Mouse (Mus musculus) kidney, embryonic 16.5 days (tissue): Measurements from ENCODE around the gene Slco2a1. TPM values are rescaled to one million over a fixed set of nuclear protein-coding genes. Genes with fewer than 3 reads are reported as not detected.

Experiments
- ATAC-seq: fragments of 200-750 bp; cut with Nextera tagmentation; 2 replicates; pipeline ENCODE4 v1.8.0; 2017; ENCODE audit warnings: moderate TSS enrichment; ENCODE audit not compliant: low FRiP score, low TSS enrichment
- H3K27ac ChIP-seq: fragments of 300-500 bp; sonication (generic); 2 replicates; pipeline ENCODE4 v1.5.1; 2014; ENCODE audit warnings: low read length
- H3K27me3 ChIP-seq: fragments of 300-500 bp; sonication (generic); 2 replicates; pipeline ENCODE4 v1.6.1; 2014; ENCODE audit warnings: low read length, control low read depth, mixed read lengths; ENCODE audit not compliant: insufficient read depth
- H3K36me3 ChIP-seq: fragments of 300-500 bp; sonication (generic); 2 replicates; pipeline ENCODE4 v1.6.1; 2014; ENCODE audit warnings: low read length, control low read depth, mixed read lengths; ENCODE audit not compliant: insufficient read depth
- H3K4me1 ChIP-seq: fragments of 300-500 bp; sonication (generic); 2 replicates; pipeline ENCODE4 v1.6.1; 2014; ENCODE audit warnings: low read length, control low read depth, mixed read lengths; ENCODE audit not compliant: insufficient read depth
- H3K4me2 ChIP-seq: fragments of 300-500 bp; sonication (generic); replicated peaks from 2 replicates; pipeline ENCODE4 v1.6.1; 2014; ENCODE audit warnings: low read depth, low read length
- H3K4me3 ChIP-seq: fragments of 300-500 bp; sonication (generic); 2 replicates; pipeline ENCODE4 v1.5.1; 2014; ENCODE audit warnings: mild to moderate bottlenecking, low read length
- H3K9ac ChIP-seq: fragments of 300-500 bp; sonication (generic); replicated peaks from 2 replicates; pipeline ENCODE4 v1.6.1; 2014; ENCODE audit warnings: low read length
- H3K9me3 ChIP-seq: fragments of 300-500 bp; sonication (generic); 2 replicates; pipeline ENCODE4 v1.6.1; 2016; ENCODE audit warnings: low read length, control low read depth
- WGBS: fragments of 180-500 bp; shearing (Covaris S2); extraction: QIAGEN DNeasy Blood & Tissue Kit; methylation state at CpG from one replicate; pipeline ENCODE4 v1.1.7; 2014; 5-methylcytosine and 5-hydroxymethylcytosine counted together
- polyA plus RNA-seq: library from polyadenylated mRNA; unstranded; fragments of >200 nt; fragmentation: Nextera tagmentation; extraction: Ambion mirVana; gene quantifications from 2 replicates; pipeline ENCODE4 v1.2.1, GENCODE M21; 2015

The Slco2a1 gene
- 7.7 and 8.2 TPM in 2 replicates for polyA plus RNA-seq

DNA sequence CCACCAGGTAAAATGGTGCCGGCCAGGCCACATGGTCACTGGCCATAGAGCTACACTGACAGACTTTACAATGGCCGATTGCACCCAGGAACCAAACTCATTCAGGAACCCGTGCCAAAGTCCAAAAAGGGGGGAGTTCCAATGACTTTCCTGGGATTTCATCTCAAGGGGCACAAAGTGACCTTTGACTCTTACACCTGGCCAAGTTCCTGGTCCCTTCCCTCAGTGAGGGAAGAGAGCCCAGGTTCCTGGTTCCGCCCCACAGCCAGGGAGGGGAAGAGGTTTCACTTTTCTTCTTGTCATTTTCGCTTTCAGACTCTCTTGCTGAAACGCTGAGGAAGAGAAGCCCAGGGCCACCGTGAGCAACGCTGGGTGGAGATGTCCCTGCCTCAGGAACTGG is at the start of gene Slco2a1:
Gene Slco2a1, plus strand, starts transcription at position 251 of the 400 bp plus-strand sequence.
- Histone ChIP-seq H3K9ac (no peak within 1 kb of the TSS), H3K4me3 (no peak within 1 kb of the TSS), H3K27ac (no peak within 1 kb of the TSS), H3K9me3 (no peaks in the 10 kb centered on the region), H3K4me1 (peaks cover 9% of the 10 kb centered on the region; the same call in 1 of the 2 replicates), H3K36me3 (no peaks in the 10 kb centered on the region), H3K27me3 (peaks cover 5% of the 10 kb centered on the region), H3K4me2 (no peak within 1 kb of the TSS)
- no peak for ATAC-seq
- 80% methylated on average over 8 of the region's 8 CpGs for WGBS

DNA sequence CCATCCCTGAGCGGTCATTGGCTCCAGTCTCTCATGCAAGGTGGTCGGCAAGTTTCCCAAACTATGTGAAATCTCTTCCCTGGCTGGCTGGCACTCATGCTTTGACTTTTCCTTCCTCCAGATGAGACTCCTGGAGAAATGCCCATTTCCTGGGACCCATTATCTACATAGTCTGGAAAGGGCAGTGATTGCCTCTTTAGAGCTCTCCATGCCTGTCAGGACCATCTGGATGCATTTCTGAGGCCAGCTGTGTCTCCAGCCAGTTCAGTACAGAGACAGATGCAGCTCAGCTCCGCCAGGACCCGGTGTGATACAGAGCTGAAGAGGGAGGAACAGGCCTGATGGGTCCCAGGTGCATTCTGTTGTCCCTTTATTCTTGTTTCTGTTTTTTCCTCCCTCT is 46.3 kb upstream of the Slco2a1 start:
- no peak overlapping the region for H3K4me2 ChIP-seq
- H3K4me3 ChIP-seq = no peak overlapping the region
- WGBS = 88% methylated on average over 4 of the region's 4 CpGs

DNA sequence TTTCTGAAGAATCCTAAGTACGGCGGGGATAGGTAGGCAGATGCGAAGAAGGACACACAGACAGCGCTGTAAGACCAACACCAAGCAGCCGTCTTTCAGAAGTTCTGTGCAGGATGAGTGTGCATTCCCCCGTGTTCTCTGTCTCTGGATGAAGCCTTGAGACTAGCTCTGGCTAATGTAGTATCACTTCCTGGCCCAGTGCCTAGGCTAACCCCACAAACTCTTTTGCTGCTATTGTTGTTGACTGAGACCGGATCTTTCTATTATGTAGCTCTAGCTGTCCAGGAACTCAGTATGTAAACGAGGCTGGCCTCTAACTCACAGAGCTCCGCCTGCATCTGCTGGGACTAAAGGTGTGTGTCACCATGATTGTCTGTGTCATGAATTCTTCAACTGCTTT is 43.6 kb upstream of the Slco2a1 start:
- no peaks in the 10 kb centered on the region for H3K27me3 ChIP-seq
- H3K9me3 ChIP-seq = no peaks in the 10 kb centered on the region
- H3K4me2 ChIP-seq = no peak overlapping the region
- ATAC-seq = no peak
- no peak overlapping the region for H3K9ac ChIP-seq
- H3K36me3 ChIP-seq = no peaks in the 10 kb centered on the region
- 91% methylated on average over 9 of the region's 9 CpGs for WGBS
- no peaks in the 10 kb centered on the region for H3K4me1 ChIP-seq
- no peak overlapping the region for H3K27ac ChIP-seq
- H3K4me3 ChIP-seq = no peak overlapping the region

More for the DNA sequence above, 46.3 kb upstream of the Slco2a1 start:
- Histone ChIP-seq H3K9me3 (no peaks in the 10 kb centered on the region), H3K4me1 (no peaks in the 10 kb centered on the region), H3K27ac (no peak overlapping the region), H3K9ac (no peak overlapping the region), H3K36me3 (no peaks in the 10 kb centered on the region), H3K27me3 (no peaks in the 10 kb centered on the region)
- ATAC-seq = no peak

DNA sequence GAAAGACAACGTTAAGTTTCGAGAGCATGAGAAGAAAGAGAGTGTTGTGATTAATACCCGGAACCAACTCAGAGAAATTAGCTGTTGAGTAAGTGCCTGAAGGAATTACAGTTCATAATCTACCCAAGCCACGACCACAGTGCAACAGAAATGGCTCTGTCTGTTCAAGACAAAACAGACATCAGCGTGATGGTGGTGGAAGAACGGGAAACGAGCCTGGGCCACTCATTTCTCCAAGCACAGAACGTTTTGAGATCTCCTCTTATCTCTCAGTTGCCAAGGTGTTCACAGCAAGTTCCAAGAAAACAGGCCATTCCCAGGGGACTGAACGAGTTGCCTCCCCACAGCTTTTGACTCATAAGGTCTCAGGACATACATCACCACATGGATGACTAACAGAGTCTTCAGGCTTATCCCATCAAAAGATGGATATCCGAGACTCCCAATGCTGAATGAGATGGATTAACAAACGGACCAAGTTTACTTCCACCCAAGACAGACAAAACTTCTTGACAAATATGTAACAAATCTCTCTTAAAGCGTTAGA is 42.0 kb upstream of the Slco2a1 start:
- ATAC-seq = no peak
- Histone ChIP-seq H3K4me3 (no peak overlapping the region), H3K4me2 (no peak overlapping the region), H3K36me3 (no peaks in the 10 kb centered on the region), H3K27me3 (no peaks in the 10 kb centered on the region), H3K9ac (no peak overlapping the region), H3K4me1 (no peaks in the 10 kb centered on the region), H3K27ac (no peak overlapping the region), H3K9me3 (no peaks in the 10 kb centered on the region)
- WGBS = 77% methylated on average over 12 of the region's 12 CpGs

DNA sequence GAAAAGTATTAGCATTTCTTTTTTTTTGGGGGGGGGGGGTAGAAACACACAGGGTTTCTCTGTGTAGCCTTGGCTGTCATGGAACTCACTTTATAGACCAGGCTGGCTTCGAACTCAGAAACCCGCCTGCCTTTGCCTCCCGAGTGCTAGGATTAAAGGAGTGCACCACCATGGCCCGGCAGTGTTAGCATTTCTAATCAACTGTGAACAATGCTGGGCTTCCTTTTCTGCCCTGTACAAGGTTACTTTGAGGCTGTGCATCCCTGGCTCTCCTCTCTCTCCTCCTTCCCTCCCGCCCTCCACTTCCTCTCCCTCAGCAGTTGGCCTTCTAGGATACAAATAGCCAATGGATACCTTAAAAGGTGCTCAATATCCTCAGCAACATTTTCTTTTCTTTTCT is 39.8 kb upstream of the Slco2a1 start:
- WGBS = 73% methylated on average over 5 of the region's 5 CpGs
- Histone ChIP-seq H3K4me2 (no peak overlapping the region), H3K4me3 (no peak overlapping the region), H3K27me3 (no peaks in the 10 kb centered on the region), H3K9ac (no peak overlapping the region), H3K36me3 (no peaks in the 10 kb centered on the region), H3K27ac (no peak overlapping the region), H3K4me1 (no peaks in the 10 kb centered on the region), H3K9me3 (no peaks in the 10 kb centered on the region)
- no peak for ATAC-seq

DNA sequence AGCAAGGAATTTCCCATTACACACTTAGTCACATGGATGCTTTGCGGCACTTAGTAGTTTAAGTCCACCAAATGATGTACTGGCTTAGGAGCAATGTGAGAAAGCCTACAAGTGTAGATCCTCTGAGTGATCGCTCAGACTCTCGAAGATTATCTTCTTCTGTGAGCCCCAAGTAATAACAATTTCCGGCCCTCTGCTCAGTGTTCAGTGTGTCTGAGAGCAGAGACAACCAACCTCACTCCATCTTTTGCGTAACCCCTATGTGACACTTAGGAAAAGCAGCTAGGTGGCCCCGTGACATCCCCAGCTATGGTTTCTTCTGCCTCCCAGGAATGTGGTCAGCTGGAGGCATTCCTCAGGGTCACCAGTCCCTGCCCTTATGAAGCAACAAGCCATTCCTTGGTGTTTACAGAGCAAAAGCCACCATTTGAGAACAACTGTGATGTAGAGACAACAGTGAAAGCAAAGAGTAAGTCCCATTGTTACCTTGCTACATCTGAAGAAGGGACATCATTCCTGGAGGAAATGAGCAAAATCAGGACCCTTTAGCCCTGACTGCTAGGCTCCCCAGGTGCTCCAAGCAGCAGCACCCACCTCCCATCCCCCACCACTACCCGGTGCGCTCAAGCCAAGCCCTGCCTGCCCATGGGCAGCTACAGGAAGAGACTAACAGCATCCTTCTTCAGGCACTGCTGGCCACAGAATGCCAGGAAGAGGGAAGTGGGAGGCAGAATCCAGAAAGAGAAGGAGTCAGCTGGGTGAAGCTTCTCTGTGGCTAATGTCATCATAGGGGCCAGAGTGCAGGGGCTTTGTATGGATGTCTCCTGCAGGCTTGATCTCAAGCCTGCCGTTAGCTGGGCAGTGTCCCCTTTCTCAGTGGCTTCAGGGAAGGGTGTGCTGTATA is 37.2 kb upstream of the Slco2a1 start:
- WGBS = 81% methylated on average over 9 of the region's 9 CpGs
- ATAC-seq = no peak
- no peak overlapping the region for H3K4me3 ChIP-seq

DNA sequence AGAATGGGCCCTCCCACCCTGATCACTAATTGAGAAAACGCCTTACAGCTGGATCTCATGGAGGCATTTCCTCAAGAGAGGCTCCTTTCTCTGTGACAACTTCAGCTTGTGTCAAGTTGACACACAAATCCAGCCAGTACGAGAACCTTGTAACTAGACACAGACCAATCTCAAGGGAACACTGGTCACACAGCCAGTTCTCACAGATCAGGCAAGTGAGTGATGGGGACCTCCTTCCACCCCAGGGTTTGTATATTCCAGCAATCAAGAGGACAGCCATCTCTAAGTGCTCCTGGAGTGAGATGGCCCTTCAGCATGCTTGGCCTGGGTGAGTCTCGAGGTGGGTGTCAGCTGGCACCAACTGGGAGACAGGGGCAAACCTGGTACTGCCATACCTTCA is 32.6 kb upstream of the Slco2a1 start:
- H3K36me3 ChIP-seq = no peaks in the 10 kb centered on the region
- H3K9me3 ChIP-seq = no peaks in the 10 kb centered on the region
- no peaks in the 10 kb centered on the region for H3K4me1 ChIP-seq
- no peak overlapping the region for H3K4me2 ChIP-seq
- no peaks in the 10 kb centered on the region for H3K27me3 ChIP-seq
- H3K9ac ChIP-seq = no peak overlapping the region
- no peak overlapping the region for H3K27ac ChIP-seq
- H3K4me3 ChIP-seq = no peak overlapping the region
- ATAC-seq = no peak
- WGBS = 83% methylated on average over 3 of the region's 3 CpGs

More for the DNA sequence above, 37.2 kb upstream of the Slco2a1 start:
- Histone ChIP-seq H3K36me3 (no peaks in the 10 kb centered on the region), H3K27me3 (no peaks in the 10 kb centered on the region), H3K4me1 (no peaks in the 10 kb centered on the region), H3K9ac (no peak overlapping the region), H3K4me2 (no peak overlapping the region), H3K9me3 (no peaks in the 10 kb centered on the region), H3K27ac (no peak overlapping the region)

DNA sequence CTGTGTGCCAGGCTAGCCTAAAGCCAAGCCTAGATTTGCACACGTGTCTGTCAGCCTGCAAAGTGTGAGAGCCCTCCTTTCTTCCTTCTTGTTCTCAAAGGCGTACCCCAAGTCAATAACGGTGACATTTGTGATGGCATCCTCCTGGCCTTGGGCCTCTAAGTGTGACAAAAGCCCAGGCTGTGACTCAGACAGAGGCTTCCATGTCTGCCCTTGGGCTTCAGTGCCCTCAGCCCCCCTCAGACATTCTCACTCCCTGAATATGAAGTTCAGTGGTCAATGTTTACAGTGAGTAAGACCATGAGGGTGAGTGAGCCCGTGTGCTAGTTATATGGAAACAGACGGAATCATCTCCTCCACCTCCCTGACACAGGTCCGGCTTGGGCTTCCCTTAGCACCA is 29.8 kb upstream of the Slco2a1 start:
- H3K36me3 ChIP-seq = no peaks in the 10 kb centered on the region
- H3K4me1 ChIP-seq = peaks cover 3% of the 10 kb centered on the region; the same call in 1 of the 2 replicates
- no peak overlapping the region for H3K27ac ChIP-seq
- WGBS = 77% methylated on average over 6 of the region's 6 CpGs
- H3K27me3 ChIP-seq = no peaks in the 10 kb centered on the region
- no peak for ATAC-seq
- no peaks in the 10 kb centered on the region for H3K9me3 ChIP-seq
- H3K4me2 ChIP-seq = no peak overlapping the region
- H3K4me3 ChIP-seq = no peak overlapping the region
- H3K9ac ChIP-seq = no peak overlapping the region

DNA sequence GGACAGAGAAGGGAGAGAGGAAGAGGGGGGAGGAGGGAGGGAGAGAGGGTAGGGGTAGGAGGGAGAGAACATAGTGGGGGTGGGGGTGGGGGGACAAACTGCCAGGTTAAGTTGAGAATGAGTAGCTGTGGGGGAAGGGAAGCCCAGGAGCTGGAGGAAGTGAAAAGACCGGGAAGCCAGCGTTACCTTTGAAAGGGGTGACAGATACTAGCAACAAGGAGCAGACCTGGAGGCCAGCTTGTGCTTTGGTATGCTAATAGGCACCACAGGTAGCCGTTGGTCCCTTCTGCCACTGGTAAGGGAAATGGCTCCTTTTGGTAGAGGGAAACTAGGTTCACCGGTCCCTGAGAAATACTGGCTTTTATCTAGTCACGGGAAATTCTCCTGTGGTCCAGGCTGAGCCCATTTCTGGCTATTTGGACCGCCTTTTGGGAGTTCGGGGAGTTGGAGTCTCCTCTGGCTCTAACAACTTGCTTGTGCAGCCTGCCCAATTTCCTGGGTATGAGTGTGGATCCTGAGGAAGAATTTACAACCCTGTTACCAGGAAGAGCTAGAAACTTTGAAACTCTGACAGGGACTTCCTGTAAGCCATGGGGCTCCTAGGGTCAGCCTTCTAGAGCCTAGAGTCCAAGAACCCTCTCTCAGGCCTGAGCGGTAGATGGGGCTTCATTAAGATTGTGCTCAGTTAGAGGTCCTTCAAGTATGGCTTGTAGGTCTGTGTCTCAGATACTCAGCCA is 27.0 kb upstream of the Slco2a1 start:
- no peaks in the 10 kb centered on the region for H3K9me3 ChIP-seq
- WGBS = 19% methylated on average over 8 of the region's 8 CpGs
- H3K36me3 ChIP-seq = no peaks in the 10 kb centered on the region
- peaks cover 3% of the 10 kb centered on the region; the same call in 1 of the 2 replicates for H3K4me1 ChIP-seq
- H3K4me2 ChIP-seq = no peak overlapping the region
- ATAC-seq = no peak
- no peak overlapping the region for H3K4me3 ChIP-seq
- no peak overlapping the region for H3K9ac ChIP-seq
- no peak overlapping the region for H3K27ac ChIP-seq
- no peaks in the 10 kb centered on the region for H3K27me3 ChIP-seq
